ENCODE assay signal across 8 mouse cellular contexts in the genomic region with DNA sequence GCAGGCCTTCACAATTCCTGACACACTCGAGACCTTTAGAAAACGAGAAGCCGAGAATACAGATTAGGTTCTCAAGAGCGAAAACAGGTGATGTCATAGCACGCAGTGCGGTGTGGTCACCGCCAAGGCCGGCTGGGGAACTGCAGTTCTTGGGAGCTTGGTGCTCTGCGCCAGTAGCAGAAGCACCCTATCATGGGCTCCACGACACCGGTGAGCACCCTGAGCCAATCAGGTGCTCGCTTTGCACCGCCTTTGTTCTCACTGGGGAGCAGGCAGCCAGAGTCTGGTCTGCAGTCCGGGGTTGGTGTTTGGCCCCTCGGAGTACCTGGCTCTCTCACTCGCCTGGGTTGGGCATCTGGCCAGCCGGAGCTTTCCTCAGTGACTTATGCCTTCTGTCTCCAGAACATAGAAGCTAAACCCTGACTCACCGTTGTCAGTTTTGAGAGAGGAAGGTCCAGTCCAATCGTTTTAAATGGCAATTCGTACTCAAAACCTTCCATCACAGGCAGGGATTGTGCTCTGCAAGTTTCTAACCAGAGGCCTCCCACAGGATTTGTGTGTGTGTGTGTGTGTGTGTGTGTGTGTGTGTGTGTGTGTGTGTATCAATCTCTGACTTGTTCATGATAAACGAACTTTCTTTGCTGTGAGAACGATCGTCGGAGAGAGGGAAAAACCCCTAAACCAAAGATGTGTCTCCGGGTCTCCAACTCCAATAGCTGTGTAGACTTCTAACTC. TPM values are rescaled to one million over a fixed set of nuclear protein-coding genes. Genes with fewer than 3 reads are reported as not detected.
DNase-seq lines count a peak whose midpoint lies in the region; ATAC-seq lines count a peak whose summit lies in the region.

Gene Sesn3, plus strand, starts transcription at position 82 of the 735 bp plus-strand sequence.

- no peaks in the 10 kb centered on the region for H3K36me3 ChIP-seq in hindbrain, embryonic 14.5 days (replicated peaks; ENCODE audit: control insufficient read depth, insufficient read depth)

- peak within 1 kb of the TSS; percentile 61 for H3K9ac ChIP-seq in hindbrain, embryonic 14.5 days

- H3K4me3 ChIP-seq in hindbrain, embryonic 14.5 days (replicated peaks; ENCODE audit: low read length) = peak within 1 kb of the TSS; percentile 95

- ATAC-seq in hindbrain, embryonic 14.5 days (ENCODE audit: low FRiP score) = peak; percentile 46

- peak; percentile 63 for DNase-seq in NIH3T3 (ENCODE audit: low read depth)
- peak; percentile 88 to 91 for DNase-seq in cerebellum, postnatal 10 days
- peak; percentile 33 to 56 for DNase-seq in frontal cortex, postnatal 25 days (ENCODE audit: low spot score in 2 of 2)
- DNase-seq in hindbrain, embryonic 14.5 days (ENCODE audit: low spot score) = peak; percentile 76
- peak; percentile 42 to 52 for DNase-seq in layer of hippocampus, postnatal 25 days (ENCODE audit: extremely low spot score in 1 of 2, low spot score in 1 of 2)
- peak; percentile 66 for DNase-seq in lung, postnatal 14 days
- DNase-seq in ovary, postnatal 36 days (ENCODE audit: low spot score) = peak; percentile 74
- DNase-seq in thymus, postnatal 14 days = peak; percentile 88

- H3K27ac ChIP-seq in hindbrain, embryonic 14.5 days = peak within 1 kb of the TSS; percentile 92

- H3K4me1 ChIP-seq in hindbrain, embryonic 14.5 days (replicated peaks; ENCODE audit: control insufficient read depth, insufficient read depth, low read length) = peaks cover 22% of the 10 kb centered on the region

- 1% methylated on average over 25 of the region's 25 CpGs for WGBS in hindbrain, embryonic 14.5 days

- no peaks in the 10 kb centered on the region for H3K9me3 ChIP-seq in hindbrain, embryonic 14.5 days (ENCODE audit: control insufficient read depth, low read length)

- no peaks in the 10 kb centered on the region for H3K27me3 ChIP-seq in hindbrain, embryonic 14.5 days (ENCODE audit: control insufficient read depth, insufficient read depth, low read length)

- H3K4me2 ChIP-seq in hindbrain, embryonic 14.5 days (replicated peaks) = peak within 1 kb of the TSS; percentile 67

RNA-seq across cellular contexts. Expression of gene Sesn3, which starts in this region (rescaled TPM):
- polyA plus RNA-seq in hindbrain, embryonic 14.5 days (2014; fragmentation: Nextera tagmentation; extraction: Ambion mirVana) = 23.7 and 26.3 TPM in 2 replicates
- 10 to 100 TPM; 65.0 to 67.5 TPM for total RNA-seq in layer of hippocampus, postnatal 25 days (2021)

Comparison
In these comparisons a context has a peak if more than half of its experiments do, and no peak if none do; other contexts are left out.
1. Peak in every context shown above with its lines: DNase-seq, ATAC-seq, H3K4me3 ChIP-seq and H3K27ac ChIP-seq.